Mouse (Mus musculus): Measurements from ENCODE around the gene Trpm3. TPM values are rescaled to one million over a fixed set of nuclear protein-coding genes. Genes with fewer than 3 reads are reported as not detected.
A peak's percentile ranks its signal among the peaks of the same experiment; 100 is the strongest.

Trpm3 gene
- polyA plus RNA-seq, 1 experiment from 2014 or later, result 0.23 TPM

GRCm38 (mm10) chr19:22607985-22608684 is 469.3 kb downstream of the Trpm3 start:
- TF ChIP-seq CTCF (IDR thresholded peaks at IDR 0.05; ENCODE audit: low read depth), result no peak
- Histone ChIP-seq H3K27ac (ENCODE audit: low read depth, low read length) (no peak overlapping the region), H3K9me3 (ENCODE audit: control insufficient read depth) (no peaks in the 10 kb centered on the region), H3K4me1 (replicated peaks; ENCODE audit: control insufficient read depth, insufficient read depth, low read length) (no peaks in the 10 kb centered on the region), H3K36me3 (ENCODE audit: control insufficient read depth, insufficient read depth) (no peaks in the 10 kb centered on the region), H3K4me3 (ENCODE audit: low read depth, low read length) (no peak overlapping the region), H3K4me2 (replicated peaks; ENCODE audit: low read depth) (no peak overlapping the region), H3K27me3 (replicated peaks; ENCODE audit: control insufficient read depth, insufficient read depth, low read length) (no peaks in the 10 kb centered on the region), H3K9ac (ENCODE audit: low read depth, low read length) (no peak overlapping the region)
- WGBS, result 72% methylated on average over 5 of the region's 5 CpGs
- ATAC-seq, result no peak

- WGBS, result 90% methylated on average over 2 of the region's 2 CpGs
- no peaks in the 10 kb centered on the region for H3K36me3 ChIP-seq (ENCODE audit: control insufficient read depth, insufficient read depth)
- H3K9me3 ChIP-seq (ENCODE audit: control insufficient read depth), result no peaks in the 10 kb centered on the region
- no peak overlapping the region for H3K4me3 ChIP-seq (ENCODE audit: low read depth, low read length)
- H3K4me2 ChIP-seq (replicated peaks; ENCODE audit: low read depth), result no peak overlapping the region
- TF ChIP-seq CTCF (IDR thresholded peaks at IDR 0.05; ENCODE audit: low read depth), result no peak
- no peaks in the 10 kb centered on the region for H3K27me3 ChIP-seq (replicated peaks; ENCODE audit: control insufficient read depth, insufficient read depth, low read length)
- no peak overlapping the region for H3K27ac ChIP-seq (ENCODE audit: low read depth, low read length)
- H3K4me1 ChIP-seq (replicated peaks; ENCODE audit: control insufficient read depth, insufficient read depth, low read length), result no peaks in the 10 kb centered on the region
- ATAC-seq, result no peak
- no peak overlapping the region for H3K9ac ChIP-seq (ENCODE audit: low read depth, low read length)
Measured at GRCm38 (mm10) chr19:22611621-22612020, 472.8 kb downstream of the Trpm3 start.

- WGBS, result 85% methylated on average over 6 of the region's 6 CpGs
- Histone ChIP-seq H3K9me3 (ENCODE audit: control insufficient read depth) (no peaks in the 10 kb centered on the region), H3K36me3 (ENCODE audit: control insufficient read depth, insufficient read depth) (no peaks in the 10 kb centered on the region), H3K4me1 (replicated peaks; ENCODE audit: control insufficient read depth, insufficient read depth, low read length) (no peaks in the 10 kb centered on the region), H3K4me2 (replicated peaks; ENCODE audit: low read depth) (no peak overlapping the region), H3K27ac (ENCODE audit: low read depth, low read length) (no peak overlapping the region), H3K27me3 (replicated peaks; ENCODE audit: control insufficient read depth, insufficient read depth, low read length) (no peaks in the 10 kb centered on the region), H3K4me3 (ENCODE audit: low read depth, low read length) (no peak overlapping the region), H3K9ac (ENCODE audit: low read depth, low read length) (no peak overlapping the region)
- no peak for TF ChIP-seq CTCF (IDR thresholded peaks at IDR 0.05; ENCODE audit: low read depth)
- no peak for ATAC-seq
Measured at GRCm38 (mm10) chr19:22615367-22615766, 476.5 kb downstream of the Trpm3 start.

GRCm38 (mm10) chr19:22624801-22625513 is 486.1 kb downstream of the Trpm3 start:
- Histone ChIP-seq H3K4me2 (replicated peaks; ENCODE audit: low read depth) (no peak overlapping the region), H3K4me1 (replicated peaks; ENCODE audit: control insufficient read depth, insufficient read depth, low read length) (no peaks in the 10 kb centered on the region), H3K27ac (ENCODE audit: low read depth, low read length) (no peak overlapping the region), H3K9me3 (ENCODE audit: control insufficient read depth) (no peaks in the 10 kb centered on the region), H3K9ac (ENCODE audit: low read depth, low read length) (no peak overlapping the region), H3K36me3 (ENCODE audit: control insufficient read depth, insufficient read depth) (no peaks in the 10 kb centered on the region), H3K4me3 (ENCODE audit: low read depth, low read length) (no peak overlapping the region), H3K27me3 (replicated peaks; ENCODE audit: control insufficient read depth, insufficient read depth, low read length) (no peaks in the 10 kb centered on the region)
- no peak for ATAC-seq
- 64% methylated on average over 3 of the region's 3 CpGs for WGBS
- TF ChIP-seq CTCF (IDR thresholded peaks at IDR 0.05; ENCODE audit: low read depth), result no peak

GRCm38 (mm10) chr19:22628878-22629277 is 490.0 kb downstream of the Trpm3 start:
- ATAC-seq, result no peak
- no peak overlapping the region for H3K27ac ChIP-seq (ENCODE audit: low read depth, low read length)
- no peaks in the 10 kb centered on the region for H3K36me3 ChIP-seq (ENCODE audit: control insufficient read depth, insufficient read depth)
- H3K9me3 ChIP-seq (ENCODE audit: control insufficient read depth), result no peaks in the 10 kb centered on the region
- WGBS, result 75% methylated on average over 3 of the region's 3 CpGs
- H3K4me2 ChIP-seq (replicated peaks; ENCODE audit: low read depth), result no peak overlapping the region
- no peaks in the 10 kb centered on the region for H3K27me3 ChIP-seq (replicated peaks; ENCODE audit: control insufficient read depth, insufficient read depth, low read length)
- H3K4me1 ChIP-seq (replicated peaks; ENCODE audit: control insufficient read depth, insufficient read depth, low read length), result no peaks in the 10 kb centered on the region
- TF ChIP-seq CTCF (IDR thresholded peaks at IDR 0.05; ENCODE audit: low read depth), result no peak
- no peak overlapping the region for H3K4me3 ChIP-seq (ENCODE audit: low read depth, low read length)
- H3K9ac ChIP-seq (ENCODE audit: low read depth, low read length), result no peak overlapping the region

GRCm38 (mm10) chr19:22631316-22631715 is 492.5 kb downstream of the Trpm3 start:
- Histone ChIP-seq H3K4me3 (ENCODE audit: low read depth, low read length) (no peak overlapping the region), H3K4me1 (replicated peaks; ENCODE audit: control insufficient read depth, insufficient read depth, low read length) (no peaks in the 10 kb centered on the region), H3K9ac (ENCODE audit: low read depth, low read length) (no peak overlapping the region), H3K9me3 (ENCODE audit: control insufficient read depth) (no peaks in the 10 kb centered on the region), H3K27me3 (replicated peaks; ENCODE audit: control insufficient read depth, insufficient read depth, low read length) (no peaks in the 10 kb centered on the region), H3K4me2 (replicated peaks; ENCODE audit: low read depth) (no peak overlapping the region), H3K36me3 (ENCODE audit: control insufficient read depth, insufficient read depth) (no peaks in the 10 kb centered on the region), H3K27ac (ENCODE audit: low read depth, low read length) (no peak overlapping the region)
- no peak for ATAC-seq
- WGBS, result 77% methylated on average over 6 of the region's 6 CpGs
- peak; percentile 64 for TF ChIP-seq CTCF (IDR thresholded peaks at IDR 0.05; ENCODE audit: low read depth)
